Mouse (Mus musculus): Measurements from ENCODE around the gene Pebp1. TPM values are rescaled to one million over a fixed set of nuclear protein-coding genes. Genes with fewer than 3 reads are reported as not detected.
A peak's percentile ranks its signal among the peaks of the same experiment; 100 is the strongest.

The Pebp1 gene
- polyA plus RNA-seq, 1 experiment from 2014 or later = 829 TPM

DNA sequence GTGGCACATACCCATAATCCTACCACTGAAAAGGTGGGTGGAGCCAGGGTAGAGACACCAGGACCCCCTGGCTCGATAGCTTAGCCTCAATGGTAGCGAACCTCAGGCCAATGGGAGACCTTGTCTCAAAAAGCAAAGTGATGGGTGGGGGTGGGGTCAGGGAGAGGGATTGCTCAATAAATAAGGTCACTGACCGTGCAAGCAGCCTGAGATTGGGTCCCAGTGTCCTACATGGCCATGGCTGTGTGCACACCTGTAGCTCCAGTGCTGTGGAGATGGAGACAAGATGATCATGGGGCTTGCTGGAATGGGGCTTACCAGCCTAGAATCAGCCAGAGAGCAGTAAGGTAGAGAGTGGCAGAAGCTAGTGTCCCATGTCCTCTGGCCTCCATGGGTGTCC is 35.7 kb downstream of the Pebp1 start:
- no peak for ATAC-seq
- in situ Hi-C loops (cut with MboI; ENCODE audit: low pct_unique_long_range_greater_than_20kb) = no loop called here
- no peak for DNase-seq (ENCODE audit: low read depth, low spot score)
- POLR2A ChIA-PET = no interaction called here
- no peak for TF ChIP-seq CTCF (IDR thresholded peaks at IDR 0.05)
- CTCF ChIA-PET = no interaction called here
- H3K27me3 ChIP-seq = no peaks in the 10 kb centered on the region

DNA sequence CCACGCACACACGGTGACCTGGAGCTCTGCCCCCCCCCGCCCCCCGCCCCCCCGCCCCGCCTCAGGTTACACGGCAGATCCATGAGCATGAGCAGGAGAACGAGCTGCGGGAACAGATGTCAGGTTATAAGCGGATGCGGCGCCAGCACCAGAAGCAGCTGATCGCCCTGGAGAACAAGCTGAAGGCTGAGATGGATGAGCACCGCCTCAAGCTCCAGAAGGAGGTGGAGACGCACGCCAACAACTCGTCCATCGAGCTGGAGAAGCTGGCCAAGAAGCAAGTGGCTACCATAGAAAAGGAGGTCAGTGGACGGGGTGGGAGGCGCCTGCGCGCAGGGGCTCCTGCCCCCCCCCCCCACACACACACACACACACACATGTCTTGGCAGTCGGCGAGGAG is 36.6 kb downstream of the Pebp1 start:
- ATAC-seq = no peak

DNA sequence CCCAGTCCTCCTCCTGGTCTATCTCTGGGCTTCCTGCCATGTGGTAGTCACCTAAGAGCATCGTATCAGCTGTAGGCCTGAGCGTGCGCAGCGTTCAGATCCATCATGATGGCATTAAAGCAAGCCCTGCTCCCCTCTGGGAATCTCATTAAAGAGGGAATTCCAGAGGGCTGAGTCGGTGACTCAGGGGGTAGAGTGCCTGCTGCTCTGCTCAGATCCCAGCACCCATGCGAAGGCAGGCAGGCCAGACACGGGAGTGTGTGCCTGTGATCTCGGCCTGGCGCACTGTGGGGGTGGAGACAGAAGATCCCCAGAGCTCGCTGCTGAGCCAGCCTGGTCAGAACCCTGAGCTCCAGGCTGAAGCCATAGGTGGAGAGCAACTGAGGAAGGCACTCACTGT is 39.1 kb downstream of the Pebp1 start:
- POLR2A ChIA-PET = interaction anchor here (0.7 to 0.9 kb wide), 3 partner anchors 9 to 68 kb away, joined by 5 to 9 read pairs (median 5); no protein-coding TSS in a partner anchor
- peak; percentile 76 for DNase-seq (ENCODE audit: low read depth, low spot score)
- CTCF ChIA-PET = interaction anchor here (0.6 to 1.9 kb wide), 6 partner anchors 11 to 700 kb away, joined by 3 to 10 read pairs (median 4); no protein-coding TSS in a partner anchor
- in situ Hi-C loops (cut with MboI; ENCODE audit: low pct_unique_long_range_greater_than_20kb) = no loop called here
- no peak for TF ChIP-seq CTCF (IDR thresholded peaks at IDR 0.05)
- H3K27me3 ChIP-seq = no peaks in the 10 kb centered on the region
- ATAC-seq = peak; percentile 98

More for the DNA sequence above, 36.6 kb downstream of the Pebp1 start:
- H3K27me3 ChIP-seq = no peaks in the 10 kb centered on the region
- no peak for DNase-seq (ENCODE audit: low read depth, low spot score)
- POLR2A ChIA-PET = interaction anchor here (0.6 to 0.9 kb wide), 3 partner anchors 14 to 158 kb away, joined by 4 to 6 read pairs (median 4); no protein-coding TSS in a partner anchor
- TF ChIP-seq CTCF (IDR thresholded peaks at IDR 0.05) = no peak
- in situ Hi-C loops (cut with MboI; ENCODE audit: low pct_unique_long_range_greater_than_20kb) = no loop called here
- CTCF ChIA-PET = interaction anchor here (1.4 kb wide), 1 partner anchor 55 kb away, joined by 5 read pairs; no protein-coding TSS in a partner anchor

DNA sequence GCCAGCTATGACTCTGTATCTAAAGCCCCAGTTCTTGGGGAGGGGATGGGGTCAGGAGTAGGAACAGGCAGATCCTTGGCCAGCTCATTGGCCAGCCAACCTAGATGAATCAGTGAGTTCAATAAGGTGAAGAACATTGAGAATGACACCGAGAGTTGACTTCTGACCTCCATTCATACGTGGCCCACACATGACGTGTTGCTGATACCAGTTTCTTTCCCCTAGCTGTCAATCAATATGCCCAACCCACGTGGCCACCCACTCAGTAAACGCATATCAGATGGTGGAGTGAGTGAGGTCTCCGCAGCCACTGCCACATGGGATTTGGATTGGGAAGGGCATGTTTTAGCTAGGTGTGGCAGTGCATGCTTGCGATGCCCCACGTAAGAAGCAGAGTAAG is 42.3 kb downstream of the Pebp1 start:
- in situ Hi-C loops (cut with MboI; ENCODE audit: low pct_unique_long_range_greater_than_20kb) = no loop called here
- H3K27me3 ChIP-seq = no peaks in the 10 kb centered on the region
- ChIA-PET CTCF (no interaction called here), POLR2A (no interaction called here)
- ATAC-seq (no peak), DNase-seq (ENCODE audit: low read depth, low spot score) (no peak)
- TF ChIP-seq CTCF (IDR thresholded peaks at IDR 0.05) = no peak

DNA sequence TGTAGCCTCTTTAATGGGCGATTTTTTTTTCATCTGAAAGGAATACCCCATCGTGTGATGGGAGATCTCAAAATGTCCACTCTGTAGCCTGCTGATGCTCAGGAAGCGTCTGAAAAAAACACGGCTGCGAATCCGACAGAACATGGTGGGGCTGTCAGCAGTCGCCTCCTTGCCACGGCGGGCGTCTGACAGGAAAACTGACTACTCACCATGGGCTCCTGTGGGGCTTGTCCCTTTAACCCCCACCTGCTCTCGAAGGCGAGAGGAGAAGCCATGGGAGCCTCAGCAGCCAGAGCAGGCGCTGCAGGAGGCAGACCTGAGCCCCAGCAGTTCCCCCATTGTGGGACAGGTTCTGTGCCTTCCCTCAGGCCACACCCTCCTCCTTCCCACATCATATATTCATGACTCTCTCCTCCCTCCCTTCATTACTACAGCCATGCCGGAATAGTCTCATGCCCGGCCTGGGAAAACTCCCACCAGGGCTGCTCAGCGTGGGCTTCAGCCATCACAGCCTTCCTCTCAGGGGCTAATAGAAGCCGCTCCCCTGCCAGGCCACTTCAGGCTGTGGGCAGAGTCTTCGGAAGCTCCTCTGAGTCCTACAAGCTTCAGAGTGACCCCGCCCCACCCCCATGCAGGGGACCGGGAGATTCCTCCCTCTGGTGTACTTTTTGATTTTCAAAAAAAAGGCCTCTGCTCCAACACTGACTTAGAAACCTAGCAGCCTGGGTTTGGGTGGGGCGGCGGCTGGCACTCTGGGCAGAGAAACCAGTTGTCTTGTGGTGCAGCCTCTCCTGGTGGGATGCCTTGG is 44.5 kb downstream of the Pebp1 start:
- H3K27me3 ChIP-seq = no peaks in the 10 kb centered on the region
- ChIA-PET CTCF (no interaction called here), POLR2A (no interaction called here)
- in situ Hi-C loops (cut with MboI; ENCODE audit: low pct_unique_long_range_greater_than_20kb) = no loop called here
- DNase-seq (ENCODE audit: low read depth, low spot score) (no peak), ATAC-seq (no peak)
- TF ChIP-seq CTCF (IDR thresholded peaks at IDR 0.05) = no peak

DNA sequence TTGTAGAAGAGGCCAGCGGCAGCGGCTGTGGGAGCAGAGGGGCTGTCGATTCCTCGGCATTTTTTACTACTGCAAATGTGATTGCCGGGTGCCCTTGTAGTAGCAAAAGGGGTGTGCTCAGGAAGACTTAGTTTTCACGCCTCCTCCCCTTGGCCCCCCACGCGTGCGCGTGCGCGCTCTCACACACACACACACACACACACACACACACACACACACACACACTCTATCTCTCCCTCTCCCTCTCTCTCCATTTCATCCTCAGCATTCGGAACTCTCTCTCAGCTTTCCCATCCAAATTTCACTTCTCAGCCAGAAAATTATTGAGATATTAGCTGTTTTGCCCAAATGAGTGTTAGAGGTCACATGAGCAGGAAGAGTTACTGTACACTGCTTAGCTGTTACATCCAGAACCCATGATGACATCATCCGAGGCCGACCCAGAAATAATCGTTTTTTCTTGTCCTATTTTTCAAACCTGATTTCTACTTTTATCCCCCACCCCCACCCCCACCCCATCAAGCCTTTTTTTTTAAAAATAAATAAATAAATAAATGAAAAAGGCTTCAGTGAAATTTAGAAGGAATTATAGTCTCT is 45.4 kb downstream of the Pebp1 start:
- ATAC-seq (no peak), DNase-seq (ENCODE audit: low read depth, low spot score) (no peak)
- H3K27me3 ChIP-seq = no peaks in the 10 kb centered on the region
- ChIA-PET POLR2A (no interaction called here), CTCF (no interaction called here)
- in situ Hi-C loops (cut with MboI; ENCODE audit: low pct_unique_long_range_greater_than_20kb) = no loop called here
- no peak for TF ChIP-seq CTCF (IDR thresholded peaks at IDR 0.05)

DNA sequence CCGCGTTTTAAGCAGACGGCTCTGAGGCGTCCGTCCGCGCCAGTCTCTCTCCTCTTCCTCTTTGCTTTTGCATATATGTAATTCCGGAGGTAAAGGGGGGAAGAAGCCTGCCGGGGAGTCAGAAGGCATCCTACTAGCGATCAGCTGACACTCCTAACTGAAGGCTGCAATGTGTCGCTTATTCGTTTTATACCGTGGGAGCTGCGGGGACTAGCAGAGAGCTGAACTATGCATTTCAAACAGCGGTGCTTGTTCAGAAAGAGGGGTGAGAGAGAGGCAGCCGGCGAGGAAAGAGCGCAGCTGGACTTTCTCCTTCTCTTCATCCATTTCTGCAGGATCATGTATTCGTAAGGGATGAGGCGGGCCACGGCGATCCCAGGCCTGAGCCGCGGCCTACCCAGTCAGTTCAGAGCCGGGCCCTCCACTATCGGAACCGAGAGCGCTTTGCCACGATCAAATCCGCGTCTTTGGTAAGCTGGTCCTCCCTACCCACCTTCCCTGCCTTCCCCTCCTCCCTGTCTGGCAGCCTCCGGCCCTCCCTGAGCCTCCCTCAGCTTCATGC is 46.6 kb downstream of the Pebp1 start:
- ATAC-seq = peak; percentile 11
- POLR2A ChIA-PET = interaction anchor here (0.6 to 0.9 kb wide), 3 partner anchors 42 to 105 kb away, joined by 3 to 8 read pairs (median 4); no protein-coding TSS in a partner anchor
- TF ChIP-seq CTCF (IDR thresholded peaks at IDR 0.05) = no peak

DNA sequence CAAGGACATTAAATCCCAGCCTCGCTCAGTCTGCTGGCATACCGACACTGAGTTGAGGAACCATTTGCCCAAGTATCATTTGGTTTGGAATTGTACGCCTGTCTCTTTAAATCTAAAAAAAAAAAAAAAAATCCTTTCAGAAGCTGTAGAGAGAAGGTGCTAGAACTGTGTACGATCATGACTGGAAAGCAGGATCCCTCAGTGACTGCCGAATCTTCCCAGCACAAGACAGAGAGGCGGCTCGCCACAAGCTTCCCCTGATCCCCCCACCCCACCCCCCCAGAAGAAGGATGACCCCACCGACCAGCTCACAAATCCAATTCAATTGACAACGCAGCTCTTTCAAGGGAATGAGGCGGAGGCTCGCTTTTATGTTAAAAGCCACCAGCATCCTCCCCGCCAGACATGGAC is 47.1 kb downstream of the Pebp1 start:
- in situ Hi-C loops (cut with MboI; ENCODE audit: low pct_unique_long_range_greater_than_20kb) = no loop called here

More for the DNA sequence above, 46.6 kb downstream of the Pebp1 start:
- H3K27me3 ChIP-seq = no peaks in the 10 kb centered on the region
- CTCF ChIA-PET = interaction anchor here (1.2 to 1.3 kb wide), 2 partner anchors 64 to 105 kb away, joined by 3 to 5 read pairs; no protein-coding TSS in a partner anchor
- in situ Hi-C loops (cut with MboI; ENCODE audit: low pct_unique_long_range_greater_than_20kb) = no loop called here
- no peak for DNase-seq (ENCODE audit: low read depth, low spot score)

DNA sequence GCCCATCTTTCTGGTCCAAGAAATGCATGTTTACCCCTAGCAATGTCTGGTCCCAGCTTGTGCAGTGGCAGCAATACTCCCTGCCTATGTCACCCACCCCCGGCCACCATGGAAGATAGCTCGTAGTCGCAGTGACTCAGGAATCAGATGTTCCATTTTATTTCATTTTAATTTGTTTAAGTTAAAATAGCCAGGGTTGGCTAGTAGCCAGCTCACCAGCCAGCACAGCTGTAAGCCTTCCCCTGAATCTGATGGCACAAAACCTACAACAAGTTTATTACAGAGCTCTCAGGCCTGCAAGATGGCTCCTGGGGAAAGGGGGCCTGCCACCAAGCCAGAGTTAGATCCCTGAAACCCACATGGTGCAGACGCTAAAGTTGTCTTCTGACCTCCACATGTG is 48.3 kb downstream of the Pebp1 start:
- ChIA-PET POLR2A (interaction anchor here (1.8 kb wide), 1 partner anchor 9 kb away, joined by 5 read pairs; no protein-coding TSS in a partner anchor), CTCF (interaction anchor here (0.9 kb wide), 1 partner anchor 62 kb away, joined by 3 read pairs; no protein-coding TSS in a partner anchor)
- DNase-seq (ENCODE audit: low read depth, low spot score) = no peak
- H3K27me3 ChIP-seq = no peaks in the 10 kb centered on the region
- in situ Hi-C loops (cut with MboI; ENCODE audit: low pct_unique_long_range_greater_than_20kb) = no loop called here
- no peak for TF ChIP-seq CTCF (IDR thresholded peaks at IDR 0.05)
- no peak for ATAC-seq

More for the DNA sequence above, 47.1 kb downstream of the Pebp1 start:
- ATAC-seq = no peak
- no peaks in the 10 kb centered on the region for H3K27me3 ChIP-seq
- POLR2A ChIA-PET = interaction anchor here (0.6 to 0.9 kb wide), 3 partner anchors 41 to 104 kb away, joined by 3 to 8 read pairs (median 4); no protein-coding TSS in a partner anchor
- CTCF ChIA-PET = interaction anchor here (1.2 to 1.3 kb wide), 2 partner anchors 64 to 105 kb away, joined by 3 to 5 read pairs; no protein-coding TSS in a partner anchor
- TF ChIP-seq CTCF (IDR thresholded peaks at IDR 0.05) = no peak
- no peak for DNase-seq (ENCODE audit: low read depth, low spot score)

DNA sequence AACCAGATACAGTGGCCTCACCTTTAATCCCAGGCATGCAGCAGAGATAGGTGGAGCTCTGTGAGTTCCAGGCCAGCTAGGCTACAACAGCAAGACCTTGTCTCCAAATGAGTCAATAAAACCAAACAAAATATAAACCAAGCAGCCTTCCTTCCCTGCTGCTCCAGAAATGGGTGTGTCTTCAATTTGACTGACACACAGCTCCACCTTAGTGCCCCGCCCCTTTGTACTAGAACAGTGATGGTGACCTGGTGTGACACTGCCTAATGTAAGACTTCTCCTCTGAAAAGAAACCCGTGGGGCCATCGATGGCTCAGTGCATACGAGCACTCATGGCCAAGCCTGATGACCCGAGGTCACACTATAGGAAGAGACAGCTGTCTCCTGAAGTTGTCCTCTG is 50.9 kb downstream of the Pebp1 start:
- TF ChIP-seq CTCF (IDR thresholded peaks at IDR 0.05) = no peak
- ChIA-PET CTCF (no interaction called here), POLR2A (no interaction called here)
- no peak for DNase-seq (ENCODE audit: low read depth, low spot score)
- no peaks in the 10 kb centered on the region for H3K27me3 ChIP-seq
- in situ Hi-C loops (cut with MboI; ENCODE audit: low pct_unique_long_range_greater_than_20kb) = no loop called here
- no peak for ATAC-seq

Other genes with a start within 250 kb of the Pebp1 start
- 113 TPM for gene Suds3, start 171.5 kb downstream of the Pebp1 start, polyA plus RNA-seq (2021)
- 35.2 TPM for gene Taok3, start 167.5 kb downstream of the Pebp1 start, polyA plus RNA-seq (2021)
- 46.8 TPM for gene Vsig10, start 31.5 kb upstream of the Pebp1 start, polyA plus RNA-seq (2021)
- gene Wsb2, start 69.7 kb upstream of the Pebp1 start, polyA plus RNA-seq (2021) = 197 TPM
- gene Rfc5, start 101.4 kb upstream of the Pebp1 start, polyA plus RNA-seq (2021) = 45.0 TPM
- gene Ksr2, start 126.4 kb upstream of the Pebp1 start, polyA plus RNA-seq (2021) = not detected